Mouse (Mus musculus): ENCODE measurements at regions not wholly inside any gene's neighbourhood (a gene's known extent, or its start where the extent isn't known, plus 50 kb on each side); places are given as distances from the start of the nearest gene placed in this dataset.

DNA sequence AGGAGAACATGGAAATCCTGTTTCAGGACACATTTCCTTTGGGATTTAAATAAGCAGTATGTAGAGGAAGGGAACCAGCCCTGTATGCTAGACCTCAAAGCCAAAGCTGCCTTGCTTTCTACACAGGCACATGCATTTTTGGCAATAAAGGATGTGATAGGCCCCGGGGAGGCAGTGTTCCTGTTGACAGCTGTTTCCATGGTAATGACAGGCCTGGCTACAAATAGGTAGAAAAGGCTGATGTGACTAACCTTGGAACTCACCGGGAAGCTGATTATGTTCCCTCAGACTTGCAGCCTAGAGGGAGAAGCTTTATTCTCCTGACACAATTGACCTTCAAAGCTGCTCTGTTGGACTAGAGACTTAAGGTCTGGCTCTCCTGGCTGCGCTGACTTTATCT, 101.6 kb upstream of the Ywhaq start:
- Histone ChIP-seq H3K4me3 (no peak overlapping the region), H3K27ac (ENCODE audit: poor library complexity, severe bottlenecking) (peak overlapping the region; percentile 12; the same call in 1 of the 2 replicates), H3K4me2 (no peak overlapping the region), H3K36me3 (no peaks in the 10 kb centered on the region), H3K27me3 (replicated peaks) (no peaks in the 10 kb centered on the region), H3K4me1 (replicated peaks) (peaks cover 28% of the 10 kb centered on the region), H3K9ac (no peak overlapping the region), H3K9me3 (replicated peaks) (0 out of 2 replicates have a peak, but pooled peaks cover 4% of the 10 kb centered on the region)
- WGBS, result 16% methylated on average over 3 of the region's 3 CpGs
- no peak for ATAC-seq (ENCODE audit: insufficient number of reproducible peaks, low FRiP score)

DNA sequence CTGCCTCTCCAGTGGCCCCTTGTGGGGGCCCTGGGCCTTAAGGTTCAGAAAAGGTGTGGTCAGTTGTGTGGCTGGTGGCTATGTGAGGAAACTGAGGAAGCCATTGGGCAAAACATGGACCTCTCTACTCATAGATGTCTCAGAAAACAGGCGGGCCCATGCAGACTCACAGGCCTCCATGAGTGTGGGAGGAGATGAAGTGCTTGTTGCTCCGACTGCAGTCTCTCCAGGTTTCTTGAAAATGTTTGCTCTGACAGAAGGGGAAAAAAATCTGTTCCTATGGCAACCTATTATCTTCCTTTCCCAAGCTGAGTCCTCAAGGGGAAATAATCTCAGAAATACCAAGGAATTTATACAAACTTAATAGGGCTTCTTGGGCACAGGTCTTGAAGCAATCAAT, 95.3 kb upstream of the Ywhaq start:
- ATAC-seq (ENCODE audit: insufficient number of reproducible peaks, low FRiP score), result no peak
- Histone ChIP-seq H3K27ac (ENCODE audit: poor library complexity, severe bottlenecking) (no peak overlapping the region), H3K4me2 (no peak overlapping the region), H3K36me3 (no peaks in the 10 kb centered on the region), H3K9ac (no peak overlapping the region), H3K9me3 (replicated peaks) (0 out of 2 replicates have a peak, but pooled peaks cover 4% of the 10 kb centered on the region), H3K4me3 (no peak overlapping the region), H3K27me3 (replicated peaks) (no peaks in the 10 kb centered on the region), H3K4me1 (replicated peaks) (peaks cover 9% of the 10 kb centered on the region)
- 64% methylated on average over 2 of the region's 2 CpGs for WGBS

DNA sequence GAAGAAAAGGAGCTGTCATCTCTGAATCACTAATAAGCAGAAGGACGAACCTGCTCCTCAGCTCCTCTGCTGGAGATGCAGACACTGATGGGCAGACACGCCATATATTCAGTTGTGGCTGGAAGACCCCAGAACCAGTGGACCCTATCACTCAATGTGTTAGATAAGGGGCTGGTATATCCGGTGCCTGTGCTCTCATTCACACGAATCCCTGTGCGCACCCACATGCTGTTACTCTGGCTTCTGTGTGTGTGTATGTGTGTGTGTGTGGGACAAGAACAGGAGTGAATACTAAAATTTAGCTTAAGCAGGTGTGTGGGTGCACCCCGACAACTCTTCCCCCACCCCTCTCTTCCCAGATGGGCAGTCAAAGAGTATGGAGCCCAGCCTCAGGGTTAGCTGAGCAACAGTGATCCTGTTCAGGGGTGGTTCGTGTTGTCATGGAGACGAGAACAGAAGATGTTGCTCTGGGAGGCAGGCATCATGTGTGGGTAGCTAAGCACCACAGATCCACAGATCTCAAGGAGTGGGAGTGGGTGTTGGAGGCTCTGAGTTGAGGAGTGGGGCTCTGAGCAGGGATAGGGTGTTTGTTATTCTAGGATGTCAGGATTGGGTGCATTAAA, 93.7 kb upstream of the Ywhaq start:
- no peak for ATAC-seq (ENCODE audit: insufficient number of reproducible peaks, low FRiP score)

DNA sequence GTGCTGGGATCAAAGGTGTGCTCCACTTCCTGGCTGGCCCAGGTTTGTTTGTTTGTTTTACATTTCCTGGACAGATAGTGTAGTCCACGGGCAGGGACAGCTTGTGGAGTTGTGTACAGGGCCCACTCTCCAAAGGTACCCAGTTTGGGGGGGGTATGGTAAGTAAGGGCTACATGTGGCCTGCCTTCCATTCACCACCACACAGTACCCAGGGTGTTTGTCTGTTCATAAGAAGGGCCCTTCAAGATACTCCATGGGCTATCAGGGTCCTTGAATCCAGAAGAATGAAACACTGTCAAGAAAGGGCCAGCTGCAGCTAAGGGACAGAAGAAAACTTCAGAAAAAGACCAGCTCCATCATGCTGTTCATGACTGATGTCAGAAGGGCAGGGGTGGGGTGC, 89.6 kb upstream of the Ywhaq start:
- H3K4me2 ChIP-seq, result no peak overlapping the region
- no peaks in the 10 kb centered on the region for H3K9me3 ChIP-seq (replicated peaks)
- no peaks in the 10 kb centered on the region for H3K27me3 ChIP-seq (replicated peaks)
- no peak overlapping the region for H3K4me3 ChIP-seq
- no peak overlapping the region for H3K27ac ChIP-seq (ENCODE audit: poor library complexity, severe bottlenecking)
- no peaks in the 10 kb centered on the region for H3K36me3 ChIP-seq
- 33% methylated on average over 1 of the region's 1 CpGs for WGBS
- H3K4me1 ChIP-seq (replicated peaks), result peaks cover 9% of the 10 kb centered on the region
- H3K9ac ChIP-seq, result no peak overlapping the region
- no peak for ATAC-seq (ENCODE audit: insufficient number of reproducible peaks, low FRiP score)

More for the DNA sequence above, 93.7 kb upstream of the Ywhaq start:
- Histone ChIP-seq H3K4me3 (no peak overlapping the region), H3K4me1 (replicated peaks) (peaks cover 9% of the 10 kb centered on the region), H3K27ac (ENCODE audit: poor library complexity, severe bottlenecking) (no peak overlapping the region), H3K27me3 (replicated peaks) (no peaks in the 10 kb centered on the region), H3K36me3 (no peaks in the 10 kb centered on the region), H3K9me3 (replicated peaks) (0 out of 2 replicates have a peak, but pooled peaks cover 4% of the 10 kb centered on the region), H3K4me2 (no peak overlapping the region), H3K9ac (no peak overlapping the region)
- 73% methylated on average over 8 of the region's 8 CpGs for WGBS

GRCm38 (mm10) chr12:21505731-21506368, 88.4 kb upstream of the Ywhaq start:
- H3K36me3 ChIP-seq, result no peaks in the 10 kb centered on the region
- H3K4me2 ChIP-seq, result no peak overlapping the region
- H3K9me3 ChIP-seq (replicated peaks), result no peaks in the 10 kb centered on the region
- 76% methylated on average over 6 of the region's 6 CpGs for WGBS
- no peak for ATAC-seq (ENCODE audit: insufficient number of reproducible peaks, low FRiP score)
- peaks cover 8% of the 10 kb centered on the region for H3K4me1 ChIP-seq (replicated peaks)
- no peak overlapping the region for H3K27ac ChIP-seq (ENCODE audit: poor library complexity, severe bottlenecking)
- no peaks in the 10 kb centered on the region for H3K27me3 ChIP-seq (replicated peaks)
- no peak overlapping the region for H3K9ac ChIP-seq
- H3K4me3 ChIP-seq, result no peak overlapping the region

- no peak for ATAC-seq (ENCODE audit: insufficient number of reproducible peaks, low FRiP score)
- WGBS, result 74% methylated on average over 4 of the region's 4 CpGs
Measured at GRCm38 (mm10) chr12:21503250-21503649, 85.8 kb upstream of the Ywhaq start.

DNA sequence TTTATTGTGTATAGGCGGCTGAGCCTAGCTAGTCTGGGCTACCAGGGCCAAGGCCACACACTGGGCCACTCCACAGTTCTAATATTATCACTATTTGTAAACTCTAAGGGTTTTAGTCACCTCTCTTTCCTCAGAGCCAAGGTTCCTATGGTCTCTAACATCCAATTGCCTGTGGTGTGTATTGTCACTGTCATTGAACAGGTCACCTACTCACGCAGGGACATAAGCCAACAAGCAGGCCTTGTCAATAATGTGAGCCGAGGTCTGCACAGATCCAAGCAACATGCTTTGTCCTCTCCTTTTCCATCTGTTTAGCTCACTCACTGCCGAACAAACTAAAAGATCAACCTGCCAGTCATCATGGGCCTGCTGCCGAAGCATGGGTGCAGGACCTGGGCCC, 79.5 kb upstream of the Ywhaq start:
- Histone ChIP-seq H3K9ac (no peak overlapping the region), H3K9me3 (replicated peaks) (no peaks in the 10 kb centered on the region), H3K4me3 (no peak overlapping the region), H3K27ac (ENCODE audit: poor library complexity, severe bottlenecking) (no peak overlapping the region), H3K36me3 (no peaks in the 10 kb centered on the region), H3K4me1 (replicated peaks) (peaks cover 15% of the 10 kb centered on the region), H3K4me2 (no peak overlapping the region), H3K27me3 (replicated peaks) (no peaks in the 10 kb centered on the region)
- WGBS, result 76% methylated on average over 5 of the region's 5 CpGs
- ATAC-seq (ENCODE audit: insufficient number of reproducible peaks, low FRiP score), result no peak

More at GRCm38 (mm10) chr12:21503250-21503649, 85.8 kb upstream of the Ywhaq start:
- no peaks in the 10 kb centered on the region for H3K9me3 ChIP-seq (replicated peaks)
- no peak overlapping the region for H3K27ac ChIP-seq (ENCODE audit: poor library complexity, severe bottlenecking)
- H3K36me3 ChIP-seq, result no peaks in the 10 kb centered on the region
- no peaks in the 10 kb centered on the region for H3K27me3 ChIP-seq (replicated peaks)
- H3K4me2 ChIP-seq, result no peak overlapping the region
- no peak overlapping the region for H3K4me3 ChIP-seq
- no peak overlapping the region for H3K9ac ChIP-seq
- H3K4me1 ChIP-seq (replicated peaks), result peaks cover 7% of the 10 kb centered on the region; the same call in 1 of the 2 replicates

GRCm38 (mm10) chr12:21495511-21495910, 78.1 kb upstream of the Ywhaq start:
- Histone ChIP-seq H3K9ac (no peak overlapping the region), H3K4me1 (replicated peaks) (peaks cover 15% of the 10 kb centered on the region), H3K9me3 (replicated peaks) (no peaks in the 10 kb centered on the region), H3K36me3 (no peaks in the 10 kb centered on the region), H3K27me3 (replicated peaks) (no peaks in the 10 kb centered on the region), H3K27ac (ENCODE audit: poor library complexity, severe bottlenecking) (no peak overlapping the region), H3K4me2 (no peak overlapping the region), H3K4me3 (no peak overlapping the region)
- no peak for ATAC-seq (ENCODE audit: insufficient number of reproducible peaks, low FRiP score)
- 86% methylated on average over 6 of the region's 6 CpGs for WGBS

GRCm38 (mm10) chr12:21493471-21493870, 76.0 kb upstream of the Ywhaq start:
- Histone ChIP-seq H3K4me1 (replicated peaks) (peaks cover 8% of the 10 kb centered on the region), H3K27ac (ENCODE audit: poor library complexity, severe bottlenecking) (no peak overlapping the region), H3K4me2 (no peak overlapping the region), H3K36me3 (no peaks in the 10 kb centered on the region), H3K9me3 (replicated peaks) (no peaks in the 10 kb centered on the region), H3K4me3 (no peak overlapping the region), H3K9ac (no peak overlapping the region), H3K27me3 (replicated peaks) (no peaks in the 10 kb centered on the region)
- 69% methylated on average over 3 of the region's 3 CpGs for WGBS
- ATAC-seq (ENCODE audit: insufficient number of reproducible peaks, low FRiP score), result no peak

GRCm38 (mm10) chr12:21492549-21493291, 75.3 kb upstream of the Ywhaq start:
- ATAC-seq (ENCODE audit: insufficient number of reproducible peaks, low FRiP score), result no peak
- H3K27me3 ChIP-seq (replicated peaks), result no peaks in the 10 kb centered on the region
- WGBS, result 56% methylated on average over 8 of the region's 8 CpGs
- H3K4me2 ChIP-seq, result no peak overlapping the region
- H3K9me3 ChIP-seq (replicated peaks), result no peaks in the 10 kb centered on the region
- no peak overlapping the region for H3K9ac ChIP-seq
- no peak overlapping the region for H3K27ac ChIP-seq (ENCODE audit: poor library complexity, severe bottlenecking)
- no peak overlapping the region for H3K4me3 ChIP-seq
- no peaks in the 10 kb centered on the region for H3K36me3 ChIP-seq
- H3K4me1 ChIP-seq (replicated peaks), result peaks cover 8% of the 10 kb centered on the region

- H3K4me2 ChIP-seq, result no peak overlapping the region
- H3K27ac ChIP-seq (ENCODE audit: poor library complexity, severe bottlenecking), result no peak overlapping the region
- WGBS, result 72% methylated on average over 2 of the region's 2 CpGs
- no peak overlapping the region for H3K4me3 ChIP-seq
- H3K36me3 ChIP-seq, result no peaks in the 10 kb centered on the region
- no peaks in the 10 kb centered on the region for H3K4me1 ChIP-seq (replicated peaks)
- no peak for ATAC-seq (ENCODE audit: insufficient number of reproducible peaks, low FRiP score)
- H3K27me3 ChIP-seq (replicated peaks), result no peaks in the 10 kb centered on the region
- H3K9me3 ChIP-seq (replicated peaks), result 0 out of 2 replicates have a peak, but pooled peaks cover 8% of the 10 kb centered on the region
- no peak overlapping the region for H3K9ac ChIP-seq
Measured at GRCm38 (mm10) chr12:21481644-21482043, 64.2 kb upstream of the Ywhaq start.
